Mouse (Mus musculus) lung, postnatal 36 days (tissue): ENCODE data around the gene Olfr527.

Experiments used
- DNase-seq: peaks from one replicate; pipeline ENCODE4 v3.0.0; 2022; ENCODE audit warnings: mixed read lengths

Gene Olfr527

GRCm38 (mm10) chr7:140333717-140334116 is at the start of gene Olfr527:
Gene Olfr527 (plus strand): TSS chr7:140334017.
- no peak for DNase-seq

DNA sequence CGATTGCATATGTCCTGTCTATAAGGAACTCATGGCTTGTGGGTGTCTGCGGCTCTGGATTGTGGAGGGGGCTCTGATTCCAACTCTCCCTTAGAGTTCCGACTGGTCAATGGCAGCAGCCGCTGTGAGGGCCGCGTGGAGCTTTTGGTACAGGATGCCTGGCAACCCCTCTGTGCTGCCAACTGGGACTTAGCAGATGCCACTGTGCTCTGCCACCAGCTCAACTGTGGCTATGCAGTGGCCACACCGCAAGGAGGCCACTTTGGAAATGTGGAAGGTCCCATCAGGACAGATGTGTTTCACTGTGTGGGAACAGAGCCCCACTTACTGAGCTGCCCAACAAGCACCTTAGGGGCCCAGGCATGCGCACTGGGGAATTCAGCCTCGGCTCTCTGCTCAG is 38.1 kb upstream of the Olfr527 start:
- DNase-seq = no peak

DNA sequence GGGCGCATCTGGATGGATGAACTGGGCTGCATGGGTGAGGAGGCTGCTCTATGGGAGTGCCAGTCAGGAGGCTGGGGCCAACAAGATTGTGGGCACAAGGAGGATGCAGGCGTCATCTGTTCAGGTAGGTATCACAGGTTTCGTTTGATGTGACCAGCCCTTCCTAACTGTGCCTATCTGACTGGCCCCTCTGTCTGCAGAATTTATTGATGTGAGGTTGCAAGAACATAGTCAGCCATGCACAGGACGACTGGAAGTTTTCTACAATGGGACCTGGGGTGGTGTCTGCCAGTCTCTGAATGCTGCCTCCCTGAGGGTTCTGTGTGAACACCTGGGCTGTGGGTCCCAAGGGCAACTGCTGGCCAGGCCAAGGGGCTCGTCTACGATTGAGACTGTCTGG is 36.9 kb upstream of the Olfr527 start:
- DNase-seq = no peak

- no peak for DNase-seq
Observed at GRCm38 (mm10) chr7:140299416-140299815, 34.4 kb upstream of the Olfr527 start.

GRCm38 (mm10) chr7:140319861-140320385 is 13.9 kb upstream of the Olfr527 start:
- DNase-seq = no peak

DNA sequence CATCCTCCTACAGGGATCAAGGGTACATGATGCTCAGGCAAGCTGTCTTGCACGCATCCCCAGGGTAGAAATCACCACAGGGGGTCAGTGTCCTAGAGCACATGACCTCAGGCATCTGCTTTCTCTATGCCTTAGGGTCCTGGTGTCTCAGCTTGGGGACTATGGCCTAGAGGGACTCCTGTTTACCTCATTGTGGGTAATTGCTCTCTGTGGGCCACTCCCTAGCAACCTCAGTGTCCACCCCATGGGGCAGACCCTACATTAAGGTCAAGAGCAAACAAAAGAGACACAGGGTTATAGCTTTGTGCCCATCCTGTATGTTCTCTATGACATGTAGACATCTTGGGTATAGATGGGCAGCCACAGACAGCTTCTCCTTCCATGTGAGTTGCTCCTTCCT is 13.3 kb upstream of the Olfr527 start, which contains the start of gene Olfr525:
Gene Olfr525, plus strand, starts transcription at position 301 of the 400 bp plus-strand sequence.
- DNase-seq = no peak

GRCm38 (mm10) chr7:140321135-140321534 is 12.7 kb upstream of the Olfr527 start:
- no peak for DNase-seq

DNA sequence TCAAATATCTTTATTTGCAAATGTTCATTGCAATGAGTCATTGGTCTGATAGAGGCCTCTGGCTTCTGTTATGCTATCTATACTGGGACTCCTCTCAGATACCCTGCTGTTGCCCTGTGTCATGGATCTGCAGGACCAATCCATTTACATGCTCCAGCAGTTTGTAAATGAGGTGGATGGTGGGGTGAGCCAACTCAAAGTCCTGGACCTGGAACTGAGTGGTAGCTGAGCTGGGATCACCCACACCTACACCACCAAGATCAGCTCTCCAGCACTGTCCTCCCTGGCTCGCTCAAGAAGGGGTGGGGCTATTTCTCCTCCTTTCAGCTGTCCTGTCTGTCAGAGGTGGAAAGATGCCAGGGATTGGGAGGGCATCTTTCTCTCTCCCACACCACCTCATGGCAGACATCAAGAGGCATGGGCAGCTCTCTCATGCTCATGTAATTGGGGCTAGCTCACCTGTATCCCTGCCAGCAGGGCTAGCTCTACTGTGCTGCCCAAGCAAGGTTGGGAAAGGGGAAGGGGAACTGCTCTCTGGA is 4.0 kb upstream of the Olfr527 start:
- DNase-seq = no peak

DNA sequence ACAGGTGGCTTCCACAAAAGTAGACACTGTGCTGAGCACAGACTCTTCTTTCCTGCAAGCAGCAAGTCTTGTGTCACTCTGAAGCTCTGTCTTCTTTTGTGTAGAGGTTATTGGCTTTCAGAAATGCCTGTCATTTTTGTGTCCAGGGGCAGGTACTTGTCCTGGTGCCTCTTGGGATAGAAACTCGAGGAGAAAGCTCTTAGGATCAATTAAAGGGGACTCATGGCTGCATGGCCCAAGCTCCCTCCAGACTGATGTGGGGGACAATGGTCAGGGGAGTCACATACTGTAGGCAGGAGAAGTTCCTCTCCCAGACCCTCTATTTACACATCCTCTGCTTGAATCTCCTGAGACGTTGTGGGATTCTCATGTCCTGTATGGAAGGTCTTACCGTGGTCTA is 27.8 kb downstream of the Olfr527 start, which contains the start of gene Olfr60:
Gene Olfr60, minus strand, starts transcription at position 101 of the 400 bp plus-strand sequence.
- DNase-seq = no peak

DNA sequence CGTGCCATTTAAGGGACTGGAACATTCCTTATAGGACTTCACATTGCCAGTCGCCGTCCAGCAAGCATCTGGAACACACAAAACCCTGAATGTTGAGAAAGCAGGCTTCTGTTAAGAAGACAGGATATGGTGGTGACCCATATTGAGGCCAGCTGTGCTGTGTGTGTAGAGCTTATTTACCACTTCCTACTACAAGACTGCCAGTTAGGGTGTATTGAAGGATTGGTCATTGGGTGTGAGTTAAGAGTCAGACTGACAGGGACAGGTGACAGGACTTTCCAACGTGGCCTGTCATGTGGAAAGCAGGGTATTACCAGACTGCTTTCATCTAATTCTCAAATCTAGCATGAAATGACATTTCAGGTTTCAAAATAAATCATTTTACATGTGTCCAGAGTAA is 40.5 kb downstream of the Olfr527 start:
- DNase-seq = no peak

GRCm38 (mm10) chr7:140376231-140376630 is 42.4 kb downstream of the Olfr527 start, which contains the start of gene Olfr530:
Gene Olfr530 (minus strand): TSS chr7:140376331.
- no peak for DNase-seq

DNA sequence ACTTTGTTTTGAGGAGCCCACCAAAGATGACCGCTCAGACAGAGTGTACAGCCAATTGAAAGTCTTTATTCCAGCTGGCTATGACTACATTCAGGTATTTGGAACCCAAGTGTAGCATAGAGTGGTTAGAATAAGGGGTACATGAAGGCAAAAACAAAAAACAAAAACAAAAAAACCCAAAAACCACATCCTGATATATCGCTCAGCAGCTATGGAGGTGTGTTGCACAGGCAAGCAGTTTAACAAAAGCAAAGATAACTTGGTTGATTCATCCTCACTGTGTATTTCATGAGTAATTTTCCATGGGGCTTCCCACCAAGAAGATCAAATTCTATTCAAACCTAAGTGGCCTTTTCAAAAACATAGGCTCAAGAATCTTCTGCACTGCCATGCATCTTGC is 43.1 kb downstream of the Olfr527 start:
- no peak for DNase-seq
